Mouse (Mus musculus) WW6 (cell line): ENCODE results near the gene Rasal1.

ENCODE experiments used
- DNase-seq: peaks from one replicate; pipeline ENCODE4 v3.0.0-alpha.2; 2013; ENCODE audit warnings: low read depth, low spot score

Rasal1 gene

DNA sequence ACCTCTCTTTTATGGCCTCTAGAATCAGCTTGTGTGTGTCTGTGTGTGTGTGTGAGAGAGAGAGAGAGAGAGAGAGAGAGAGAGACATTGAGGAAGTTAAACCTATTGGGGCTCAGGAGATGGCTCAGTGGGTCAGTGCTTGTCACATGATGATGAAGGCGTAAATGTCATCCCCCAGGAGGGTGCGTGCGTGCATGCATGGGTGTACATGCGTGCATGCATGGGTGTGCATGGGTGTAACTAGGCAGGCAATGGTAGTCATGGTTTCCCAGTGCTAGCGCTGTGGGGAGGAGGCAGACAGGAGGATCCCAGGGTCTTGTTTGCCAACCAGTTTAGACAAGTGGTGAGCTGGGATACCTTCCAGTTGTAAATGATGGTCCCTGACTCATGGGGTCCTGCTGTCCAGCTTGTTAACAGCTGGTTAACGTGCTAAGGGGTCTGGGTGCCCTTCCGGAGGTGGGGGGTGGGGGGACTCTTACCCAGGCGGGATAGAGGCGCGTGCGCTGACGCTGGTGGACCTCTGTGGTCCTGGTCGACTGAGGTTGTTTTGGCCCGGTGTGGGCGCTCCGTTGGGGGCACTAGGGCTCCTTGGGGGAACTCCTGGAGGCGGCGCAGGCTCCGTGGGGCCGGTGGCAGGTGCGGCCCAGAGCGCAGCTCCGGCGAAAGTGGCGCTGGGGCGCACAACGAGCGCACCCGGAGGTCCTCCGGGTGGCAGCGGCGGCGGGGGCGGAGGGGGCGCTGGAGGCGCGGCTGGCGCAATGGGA lies 45.5 kb downstream of the Rasal1 start:
- DNase-seq: no peak

DNA sequence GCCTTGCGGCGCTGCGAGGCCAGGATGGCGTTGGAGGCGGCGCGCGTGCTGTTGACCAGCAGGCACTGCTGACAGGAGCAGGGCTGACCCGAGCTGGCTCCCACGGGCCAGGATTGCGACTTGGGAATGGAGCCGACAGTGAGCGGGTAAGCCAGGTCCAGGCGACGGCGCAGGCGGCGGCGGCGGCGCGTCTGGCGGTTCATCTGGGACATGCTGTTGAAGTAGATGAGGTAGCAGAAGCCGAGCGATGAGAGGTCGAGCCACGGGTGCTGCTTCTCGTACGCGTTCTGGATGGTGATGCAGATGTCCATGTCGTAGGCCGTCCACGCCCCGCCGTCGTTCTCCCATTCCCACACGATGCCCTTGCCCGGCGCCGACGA lies 46.1 kb downstream of the Rasal1 start:
- no peak for DNase-seq

DNA sequence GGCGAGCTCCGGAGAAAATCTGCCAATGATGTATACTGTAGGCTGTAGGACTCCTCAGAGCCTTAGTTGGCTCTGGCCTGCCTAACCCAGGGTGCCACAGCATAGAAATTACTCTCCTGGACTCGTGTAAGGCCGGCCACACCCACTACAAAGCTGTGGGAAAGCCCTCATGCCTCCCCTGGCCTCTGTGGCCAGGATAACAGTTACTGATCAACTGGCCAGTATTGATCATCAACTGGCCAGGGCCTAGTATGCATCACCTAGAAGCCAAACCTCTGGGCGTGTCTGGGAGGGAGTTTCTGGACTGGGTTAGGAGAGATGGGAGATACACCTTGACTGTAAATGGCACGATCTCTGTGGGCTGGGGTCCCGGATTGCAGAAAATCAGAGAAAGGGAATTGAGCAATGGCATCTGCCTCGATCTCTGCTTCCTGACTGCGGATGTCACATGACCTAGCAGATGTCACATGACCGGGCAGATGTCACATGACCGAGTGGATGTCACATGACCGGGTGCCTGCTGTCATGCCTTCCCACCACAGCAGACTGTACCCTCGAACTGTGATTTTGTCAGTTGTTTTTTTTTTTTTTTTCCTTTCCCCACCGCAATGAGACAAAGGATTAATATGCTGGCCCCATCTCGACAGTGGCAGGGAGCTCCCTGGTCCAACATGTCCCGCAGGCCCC lies 47.6 kb downstream of the Rasal1 start:
- DNase-seq: no peak

DNA sequence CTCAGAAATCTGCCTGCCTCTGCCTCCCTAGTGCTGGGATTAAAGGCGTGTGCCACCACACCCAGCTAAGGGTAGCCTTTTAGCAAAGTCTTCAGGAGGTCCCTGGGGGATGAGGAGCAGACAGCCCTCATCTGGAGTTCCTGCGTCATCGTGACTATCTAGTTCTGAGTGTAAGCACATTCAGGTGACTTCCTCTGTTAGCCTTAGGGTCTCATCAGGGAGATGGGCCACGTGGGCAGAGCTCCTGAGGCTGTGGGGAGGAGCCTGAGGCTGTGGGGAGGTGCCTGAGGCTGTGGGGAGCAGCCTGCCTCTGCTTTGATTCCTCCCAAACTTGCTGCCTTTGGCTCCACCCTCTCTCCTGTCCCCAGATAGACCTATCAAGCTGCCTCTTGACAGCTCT lies 48.3 kb downstream of the Rasal1 start:
- no peak for DNase-seq

DNA sequence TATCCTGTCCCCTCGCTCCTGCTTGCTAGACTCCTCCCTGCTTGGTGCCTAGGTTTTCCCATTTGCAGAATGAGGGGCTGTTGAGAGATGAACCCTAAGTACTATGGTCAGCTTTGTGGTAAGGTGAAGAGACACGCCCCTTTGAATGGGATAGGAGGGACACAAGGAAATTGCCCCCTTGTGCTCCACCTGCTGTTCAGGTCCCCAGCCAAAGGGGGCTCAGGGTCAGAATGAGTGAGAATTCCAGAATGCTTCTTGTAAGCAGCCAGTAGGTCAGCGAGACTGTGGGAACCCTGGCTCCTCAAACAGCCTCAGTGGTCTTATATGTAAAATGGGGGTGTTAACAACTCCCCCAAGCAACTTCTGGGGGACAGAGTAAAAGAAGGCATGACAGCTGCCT lies 49.6 kb downstream of the Rasal1 start:
- no peak for DNase-seq

DNA sequence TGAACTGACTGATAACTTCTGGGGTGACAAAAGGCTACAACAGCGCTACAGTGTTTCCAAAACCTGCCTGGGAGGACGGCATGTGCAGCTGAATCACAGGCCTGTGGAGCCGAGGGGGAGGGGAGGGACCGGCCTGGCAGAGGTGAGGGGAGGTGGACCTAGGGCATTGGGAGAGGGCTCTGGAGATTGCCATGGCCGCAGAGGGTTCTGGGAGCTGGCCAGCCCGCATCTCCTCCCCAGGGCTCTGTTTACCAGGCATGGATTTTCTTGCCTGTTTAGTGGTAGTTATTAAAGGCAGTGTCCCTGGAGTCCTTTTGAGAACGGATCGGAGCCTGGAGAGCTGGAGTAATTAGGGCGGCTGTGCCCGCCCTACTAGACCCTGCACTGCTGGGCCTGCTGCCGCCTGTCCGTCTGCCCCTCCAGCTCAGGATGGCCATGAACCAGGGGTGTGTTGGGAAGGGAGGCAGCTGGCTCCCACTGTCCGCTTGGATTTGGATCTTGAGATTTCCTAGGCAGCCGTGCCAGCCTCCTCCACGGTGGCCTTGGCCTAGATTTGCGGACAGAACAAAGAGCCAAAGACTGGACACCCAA lies 50.3 kb downstream of the Rasal1 start:
- no peak for DNase-seq

DNA sequence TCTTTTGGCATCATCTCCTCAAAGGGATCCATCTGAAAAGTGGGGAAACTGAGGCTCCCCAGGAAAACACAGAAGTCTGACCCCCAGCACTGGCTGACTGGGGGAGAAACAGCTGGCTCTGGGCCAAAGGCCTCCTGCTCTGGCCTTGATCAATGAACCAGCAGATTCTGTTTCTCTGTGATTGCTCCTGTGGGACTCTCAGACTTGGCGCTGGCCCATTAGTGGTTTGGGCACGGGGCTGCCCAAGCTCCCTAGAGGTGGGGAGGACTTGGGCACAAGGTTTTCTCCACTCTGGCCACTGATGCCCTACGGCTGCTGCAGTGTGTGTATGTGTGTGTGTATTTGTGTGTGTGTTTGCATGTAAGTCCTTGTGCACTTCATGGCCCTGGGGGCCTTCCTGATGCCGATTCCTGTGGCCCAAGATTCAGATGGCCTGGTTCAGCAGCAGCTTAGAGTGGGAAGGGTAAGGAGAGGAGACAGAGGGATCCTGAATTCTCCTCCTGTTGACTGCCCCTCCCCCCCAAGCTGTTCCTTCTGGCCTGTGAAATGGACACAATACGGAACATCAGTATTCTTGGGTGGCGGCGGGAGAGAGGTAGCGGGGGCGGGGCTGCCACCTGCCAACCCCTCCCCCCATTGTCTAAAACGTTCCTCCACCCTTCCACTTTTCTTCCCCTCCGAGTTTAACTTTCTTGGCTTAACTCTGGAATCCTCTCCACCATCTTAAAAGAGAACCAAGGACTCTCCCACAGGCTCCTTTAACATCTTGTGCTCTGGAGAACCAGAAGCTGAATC lies 52.6 kb downstream of the Rasal1 start:
- DNase-seq: no peak

DNA sequence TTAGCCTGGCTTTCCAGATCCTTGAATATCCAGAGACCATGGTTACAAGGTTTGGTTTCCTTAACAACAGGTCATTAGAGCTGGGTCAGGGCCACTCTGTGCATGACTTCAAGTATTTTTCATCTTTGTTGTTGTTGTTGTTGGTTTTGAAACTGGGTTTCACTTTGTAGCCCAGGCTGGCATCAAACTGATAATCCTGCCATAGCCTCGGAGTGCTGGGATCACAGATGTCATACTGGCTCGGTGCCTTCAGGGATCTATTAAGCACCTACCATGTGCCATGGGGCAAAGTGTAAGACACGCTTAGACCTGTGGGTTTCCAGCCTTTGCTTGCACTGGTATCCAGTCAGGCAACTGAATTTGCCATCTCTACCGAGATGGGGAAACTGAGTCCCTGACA lies 53.8 kb downstream of the Rasal1 start:
- DNase-seq: no peak

DNA sequence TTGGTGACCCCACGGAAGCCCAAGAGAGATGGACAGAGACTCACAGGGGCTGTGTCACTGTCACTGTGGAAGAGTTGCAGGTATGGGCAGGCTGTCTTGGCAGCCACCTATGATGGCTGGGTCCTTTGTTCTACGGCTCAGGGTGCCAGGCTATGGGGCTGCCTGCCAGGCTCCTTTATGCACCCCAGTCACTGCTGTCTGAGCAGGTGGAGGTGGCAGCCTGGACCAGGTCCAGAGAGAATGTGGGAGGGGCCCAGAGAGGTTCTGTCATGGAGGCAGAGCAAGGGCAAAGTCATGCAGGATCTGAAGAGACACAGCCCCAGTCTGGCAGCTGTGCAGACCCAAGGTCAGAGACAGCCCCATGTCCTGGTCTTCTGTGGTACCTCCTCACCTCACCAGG lies 54.4 kb downstream of the Rasal1 start:
- no peak for DNase-seq

DNA sequence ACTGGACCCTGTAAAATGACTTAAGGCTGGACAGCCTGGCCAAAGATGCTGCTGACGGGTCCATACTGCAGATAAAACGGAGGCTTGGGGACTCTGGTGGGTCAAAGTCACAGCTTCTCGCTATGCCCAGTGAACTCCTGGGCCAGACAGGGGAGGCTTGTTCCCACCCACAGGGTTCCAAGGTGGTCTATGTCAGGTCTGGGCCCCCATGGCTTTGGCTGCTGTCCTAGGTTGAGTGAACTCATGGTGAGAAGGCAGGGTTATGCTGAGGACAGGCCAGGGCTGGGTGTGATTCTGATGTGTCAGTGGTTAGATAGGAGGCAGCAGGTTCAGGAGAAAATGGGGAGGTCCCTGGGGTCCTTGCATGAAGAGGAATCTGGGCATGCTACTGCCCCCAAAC lies 55.0 kb downstream of the Rasal1 start:
- DNase-seq: no peak

DNA sequence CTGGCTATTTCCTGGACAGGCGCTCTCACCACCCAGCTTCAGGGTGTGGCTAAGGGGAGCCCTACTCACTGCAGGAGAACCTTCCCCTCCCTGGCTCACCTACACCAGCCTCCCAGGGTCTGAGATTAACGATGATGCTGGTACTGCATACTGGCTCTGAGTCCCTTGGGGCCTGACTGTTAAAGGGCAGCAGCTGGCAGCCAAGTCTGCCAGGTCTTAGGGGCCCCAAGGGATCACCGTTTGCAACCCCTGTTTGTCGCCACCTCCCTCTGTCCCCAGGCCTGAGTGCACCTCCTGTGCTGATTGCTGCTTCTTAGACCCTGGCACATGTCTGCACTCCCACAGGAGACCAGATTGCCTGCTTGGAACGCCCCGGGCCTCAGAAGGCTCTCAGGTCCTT lies 55.8 kb downstream of the Rasal1 start:
- DNase-seq: no peak

DNA sequence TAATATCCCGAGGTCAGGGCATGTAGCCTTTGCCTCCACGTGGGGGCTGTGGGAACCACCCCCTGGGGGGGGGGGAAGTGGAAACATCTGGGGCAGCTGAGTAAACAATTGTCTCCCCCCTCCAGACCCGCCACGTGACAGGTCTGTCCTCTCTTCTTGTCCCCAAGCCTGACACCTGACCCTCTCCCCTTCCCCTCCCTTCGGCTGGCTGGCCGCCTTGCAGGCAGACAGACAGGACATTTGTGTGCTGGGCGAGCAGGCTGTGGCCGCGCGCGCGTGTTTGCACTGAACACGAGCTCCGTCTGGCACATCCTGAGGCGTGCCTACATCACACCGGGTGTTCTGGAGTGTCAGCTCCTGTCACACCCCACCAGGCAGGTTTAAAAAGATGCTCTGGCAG lies 57.9 kb downstream of the Rasal1 start:
- no peak for DNase-seq

DNA sequence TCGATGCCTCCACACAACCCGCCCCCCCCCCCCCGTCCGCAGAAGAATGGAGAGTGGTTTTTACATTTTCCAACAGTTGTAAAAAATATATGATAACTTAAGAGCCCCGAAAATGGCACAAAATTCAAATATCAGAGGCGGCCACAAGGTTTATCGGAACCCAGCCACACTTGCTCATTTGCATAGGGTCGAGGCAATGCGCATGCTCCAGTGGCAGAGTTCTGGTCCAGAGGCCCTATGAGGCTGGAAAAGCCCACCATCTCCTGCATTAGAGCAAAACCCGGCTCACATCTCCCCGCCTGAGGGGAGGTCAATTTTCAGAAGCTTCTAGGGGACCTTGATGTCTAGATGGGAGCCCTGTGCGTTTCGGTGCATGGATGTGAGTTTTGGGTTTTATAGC lies 58.4 kb downstream of the Rasal1 start:
- DNase-seq: no peak

DNA sequence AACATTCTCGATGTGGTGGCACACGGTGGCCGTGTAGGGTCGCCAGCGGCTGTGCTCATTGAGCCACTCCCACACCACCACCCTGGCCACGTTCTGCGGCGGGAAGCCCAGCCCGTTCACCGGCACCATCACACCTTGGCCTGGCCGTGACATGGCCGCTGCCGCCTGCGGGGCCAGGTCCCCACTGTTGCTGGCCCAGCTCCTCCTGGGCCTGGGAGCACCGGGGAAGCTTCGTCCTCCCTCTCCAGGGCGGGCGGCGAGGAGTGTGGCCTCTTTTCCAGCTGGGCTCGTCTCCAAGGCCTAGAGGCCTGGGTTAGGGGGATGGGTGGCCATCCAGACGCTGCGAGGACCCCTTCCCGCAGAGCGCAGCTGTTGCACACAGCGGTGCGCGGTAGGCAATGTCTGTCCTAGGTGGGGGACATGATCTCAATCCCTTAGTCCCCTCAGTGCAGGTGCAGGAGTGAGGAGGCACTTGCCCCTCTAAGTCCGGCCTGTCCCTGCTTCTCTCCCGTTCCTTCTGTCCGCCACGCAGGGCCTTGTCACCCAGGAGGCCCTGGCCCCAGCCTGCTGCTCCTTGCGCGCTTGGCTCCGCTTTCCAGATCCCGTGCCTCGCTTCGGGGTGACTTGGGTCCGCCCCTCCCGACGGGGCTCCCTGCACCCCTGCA lies 61.7 kb downstream of the Rasal1 start:
- no peak for DNase-seq

DNA sequence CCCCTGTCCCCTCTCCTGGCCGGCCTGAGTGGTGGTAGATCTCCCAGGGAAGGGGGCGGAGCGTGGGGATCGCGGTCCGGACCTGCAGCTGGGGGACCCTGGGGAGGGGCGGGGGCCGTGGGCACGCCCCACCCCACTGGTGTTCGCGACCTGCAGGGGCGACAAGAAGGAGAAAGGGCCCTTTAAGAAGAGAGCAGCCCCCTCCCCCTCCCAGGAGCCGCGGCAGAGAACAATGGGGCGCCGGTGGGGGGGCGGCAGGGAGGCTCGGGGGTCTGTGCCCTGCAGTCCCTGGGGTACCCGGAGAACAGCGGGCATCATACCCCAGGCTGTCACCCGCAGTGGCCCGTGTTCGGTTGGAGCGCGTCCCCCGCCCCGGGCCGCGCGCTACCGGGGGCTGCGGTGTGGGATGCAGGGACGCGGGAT lies 62.2 kb downstream of the Rasal1 start:
- no peak for DNase-seq

DNA sequence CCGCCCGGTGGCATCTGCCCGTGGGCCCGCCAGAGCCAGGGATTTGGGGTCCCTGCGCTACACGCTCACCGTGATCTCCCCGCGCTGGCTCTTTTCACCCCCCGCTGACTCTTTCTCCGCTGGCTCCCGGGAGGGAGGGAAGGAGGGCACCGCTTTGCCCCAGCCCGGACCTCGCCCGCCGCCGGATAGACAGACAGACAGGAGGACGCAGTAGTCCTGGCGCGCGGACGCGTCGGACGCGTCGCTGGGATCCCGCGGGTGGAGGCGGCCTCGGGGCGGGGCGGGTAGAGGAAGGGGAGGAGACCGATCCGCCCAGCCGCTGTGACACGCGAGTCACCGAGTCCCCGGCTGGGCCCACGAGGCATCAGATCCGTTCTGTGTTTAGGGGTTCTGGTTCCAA lies 62.8 kb downstream of the Rasal1 start:
- no peak for DNase-seq

DNA sequence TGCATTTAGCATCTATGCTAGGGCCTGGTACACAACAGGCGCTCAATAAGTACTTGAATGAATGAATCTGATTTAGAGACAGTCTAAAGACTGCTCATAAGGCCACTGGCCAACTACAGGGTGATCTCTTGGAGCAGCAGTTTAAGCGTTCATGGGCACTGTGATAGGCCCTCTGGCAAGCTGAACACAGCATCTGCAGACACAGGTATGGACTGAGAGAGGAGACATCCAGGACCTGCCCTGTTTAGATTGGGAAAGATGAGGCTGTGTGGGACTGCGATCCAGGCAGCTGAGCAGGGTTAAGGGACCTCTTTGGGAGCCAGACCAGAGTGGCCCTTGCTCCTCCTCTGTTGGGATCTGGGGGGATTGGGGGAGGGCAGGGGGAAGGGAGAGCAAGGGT lies 63.2 kb downstream of the Rasal1 start, which contains the start of gene Dtx1:
Gene Dtx1, minus strand, starts transcription at position 101 of the 400 bp plus-strand sequence.
- no peak for DNase-seq

DNA sequence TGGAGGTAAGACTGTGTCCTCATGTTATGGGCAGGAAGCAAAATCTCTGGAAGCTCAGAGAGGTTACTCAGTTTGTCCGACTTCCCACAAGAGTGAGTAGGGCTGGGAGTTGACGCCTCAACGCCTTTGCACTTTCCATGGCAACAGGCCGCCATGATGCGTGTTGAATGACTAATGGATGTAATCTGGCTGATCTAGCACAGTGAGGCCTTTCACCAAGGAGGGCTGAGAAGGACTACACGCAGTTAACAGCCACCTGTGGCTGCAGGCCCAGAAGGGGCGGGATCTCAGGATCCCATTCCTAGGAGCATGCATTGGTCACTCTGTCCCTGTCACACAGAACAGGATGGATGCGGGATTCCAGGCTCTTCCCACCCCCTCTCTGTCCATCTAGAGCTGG lies 64.1 kb downstream of the Rasal1 start:
- no peak for DNase-seq

DNA sequence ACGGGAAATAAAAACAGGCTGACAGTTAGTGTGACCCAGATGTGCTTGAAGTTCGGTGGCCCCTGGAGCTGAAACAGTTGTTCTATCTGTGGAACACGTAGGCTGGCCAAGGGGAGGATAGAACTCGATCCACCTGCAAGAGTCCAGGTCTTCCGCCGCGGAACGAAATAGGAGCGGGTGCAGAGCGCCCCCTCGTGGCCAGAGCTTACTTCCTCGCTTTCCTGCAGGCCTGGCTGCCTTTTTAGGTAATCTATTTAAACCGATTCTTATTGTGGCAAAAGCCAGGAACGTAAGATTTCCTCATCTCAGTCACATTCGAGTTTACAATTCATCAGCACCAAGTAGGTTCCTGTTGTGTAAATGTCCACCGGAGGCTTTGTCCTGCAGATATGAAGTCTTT lies 65.7 kb downstream of the Rasal1 start:
- DNase-seq: no peak

DNA sequence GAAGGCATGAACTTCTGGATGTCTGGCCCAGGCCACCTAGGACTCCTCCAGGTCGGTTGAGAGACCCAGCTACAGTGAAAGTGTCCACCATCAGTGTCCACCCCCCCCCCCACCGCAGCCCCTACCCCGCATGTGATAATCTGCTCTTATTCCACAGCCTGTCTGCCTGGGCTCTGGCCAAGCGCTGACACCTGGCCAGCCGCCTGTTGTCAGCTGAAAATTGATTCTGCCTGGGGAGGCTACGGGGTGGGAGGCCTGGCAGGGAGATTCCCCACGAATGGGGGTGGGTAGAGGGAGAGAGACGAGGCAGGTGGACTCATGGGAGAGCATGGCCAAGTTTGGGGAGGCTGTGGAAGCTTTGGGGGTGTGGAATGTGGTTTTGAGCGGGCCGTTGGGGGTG lies 68.5 kb downstream of the Rasal1 start:
- DNase-seq: no peak

DNA sequence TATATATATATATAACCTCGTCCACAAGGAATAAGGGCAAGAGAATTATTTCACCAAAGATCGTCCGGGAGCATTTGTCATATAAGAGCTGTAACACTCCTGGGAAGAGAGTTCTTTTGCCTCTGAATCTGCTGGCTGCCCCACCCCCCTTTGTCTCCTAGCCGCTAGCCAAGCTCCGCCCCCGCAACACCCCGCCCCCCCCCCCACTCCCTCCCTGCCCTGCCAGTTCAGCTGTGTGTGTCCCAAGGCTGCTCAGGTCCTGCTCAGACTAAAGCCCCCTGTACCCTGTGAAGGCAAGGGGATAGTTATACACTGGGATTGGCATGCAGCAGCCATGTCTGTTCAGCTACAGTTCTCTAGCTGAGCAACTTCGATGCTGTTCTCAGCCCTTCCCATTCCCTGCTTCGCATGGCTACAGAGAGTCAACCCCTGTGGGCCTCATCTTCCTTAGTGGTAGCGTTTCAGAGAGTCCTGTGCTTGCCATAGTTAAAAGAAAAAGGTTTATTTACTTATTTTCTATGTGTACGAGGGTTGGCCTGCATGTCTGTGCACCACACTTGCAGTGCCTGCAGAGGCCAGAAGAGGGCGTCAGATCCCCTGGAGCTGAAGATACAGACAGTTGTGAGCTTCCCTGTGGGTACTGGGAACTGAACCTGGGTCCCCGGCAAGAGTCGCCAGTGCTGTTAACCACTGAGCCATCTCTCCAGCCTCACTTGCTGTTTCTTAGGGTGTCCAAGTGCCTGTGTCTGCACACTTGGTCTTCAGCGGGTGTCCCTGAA lies 70.2 kb downstream of the Rasal1 start:
- DNase-seq: no peak
